Mouse (Mus musculus): ENCODE data around the gene Fh1. TPM values are rescaled to one million over a fixed set of nuclear protein-coding genes. Genes with fewer than 3 reads are reported as not detected.

Gene Fh1
- polyA plus RNA-seq, 1 experiment from 2014 or later, result 107 TPM

DNA sequence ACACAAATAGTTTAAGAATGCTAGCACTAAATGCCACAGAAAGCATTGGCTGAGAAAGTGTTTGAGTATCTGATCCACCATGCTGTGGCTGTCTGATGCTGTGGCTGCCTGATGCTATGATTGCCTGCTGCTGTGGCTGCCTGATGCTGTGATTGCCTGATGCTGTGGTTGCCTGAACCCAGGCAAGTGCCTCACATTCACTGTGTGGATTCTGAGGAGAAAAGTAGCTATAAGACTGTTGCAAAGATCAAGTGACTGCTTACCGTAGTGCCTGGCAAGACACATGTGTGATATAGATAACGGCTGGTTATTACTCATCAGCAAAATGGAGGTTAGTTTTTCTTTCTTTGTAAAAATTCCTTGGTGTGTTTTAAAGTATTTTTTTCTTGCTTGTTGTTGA is 51.3 kb downstream of the Fh1 start:
- H3K36me3 ChIP-seq (ENCODE audit: control insufficient read depth, insufficient read depth, low read length), result no peaks in the 10 kb centered on the region
- ATAC-seq (no peak), DNase-seq (ENCODE audit: low spot score) (no peak)
- no peak overlapping the region for H3K4me3 ChIP-seq (ENCODE audit: low read depth, low read length)
- no peaks in the 10 kb centered on the region for H3K27me3 ChIP-seq (replicated peaks; ENCODE audit: control insufficient read depth, insufficient read depth, low read length)
- H3K4me2 ChIP-seq (ENCODE audit: low read length), result no peak overlapping the region
- no peak overlapping the region for H3K9ac ChIP-seq (ENCODE audit: low read length)
- H3K27ac ChIP-seq (ENCODE audit: low read depth, low read length), result no peak overlapping the region
- WGBS, result 94% methylated on average over 2 of the region's 2 CpGs
- H3K4me1 ChIP-seq (ENCODE audit: control insufficient read depth, insufficient read depth, low read length), result no peaks in the 10 kb centered on the region
- no peaks in the 10 kb centered on the region for H3K9me3 ChIP-seq (replicated peaks; ENCODE audit: control insufficient read depth, low read length)

DNA sequence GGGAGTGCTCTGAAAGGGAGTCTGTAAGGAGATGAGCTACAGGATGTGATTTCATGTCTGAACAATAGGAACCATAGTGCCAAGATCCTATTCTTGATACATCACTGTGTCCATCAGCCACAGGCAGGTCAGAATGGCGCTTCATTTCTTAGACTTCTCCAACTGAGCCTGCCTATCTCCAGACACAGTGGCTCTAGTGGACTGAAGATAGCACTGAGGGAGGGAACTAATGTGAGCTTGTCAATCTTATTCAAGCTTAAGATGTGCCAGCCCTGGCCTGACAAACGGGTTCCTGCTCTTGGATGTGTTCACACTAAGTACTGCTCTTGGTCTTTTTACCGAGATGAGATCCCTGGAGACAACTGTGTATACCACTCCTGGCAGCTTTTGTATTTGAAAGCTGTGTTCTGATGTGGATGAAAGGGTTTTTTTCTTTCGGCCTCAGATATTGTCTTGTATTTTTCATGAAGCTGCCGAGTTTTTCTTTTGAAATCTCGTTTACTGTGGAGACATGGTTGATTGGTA is 59.8 kb downstream of the Fh1 start:
- Histone ChIP-seq H3K4me3 (ENCODE audit: low read depth, low read length) (no peak overlapping the region), H3K27ac (ENCODE audit: low read depth, low read length) (no peak overlapping the region), H3K4me1 (ENCODE audit: control insufficient read depth, insufficient read depth, low read length) (no peaks in the 10 kb centered on the region), H3K4me2 (ENCODE audit: low read length) (no peak overlapping the region), H3K36me3 (ENCODE audit: control insufficient read depth, insufficient read depth, low read length) (no peaks in the 10 kb centered on the region), H3K9me3 (replicated peaks; ENCODE audit: control insufficient read depth, low read length) (no peaks in the 10 kb centered on the region), H3K27me3 (replicated peaks; ENCODE audit: control insufficient read depth, insufficient read depth, low read length) (no peaks in the 10 kb centered on the region), H3K9ac (ENCODE audit: low read length) (no peak overlapping the region)
- no peak for DNase-seq (ENCODE audit: low spot score)
- 65% methylated on average over 6 of the region's 6 CpGs for WGBS
- ATAC-seq, result no peak

DNA sequence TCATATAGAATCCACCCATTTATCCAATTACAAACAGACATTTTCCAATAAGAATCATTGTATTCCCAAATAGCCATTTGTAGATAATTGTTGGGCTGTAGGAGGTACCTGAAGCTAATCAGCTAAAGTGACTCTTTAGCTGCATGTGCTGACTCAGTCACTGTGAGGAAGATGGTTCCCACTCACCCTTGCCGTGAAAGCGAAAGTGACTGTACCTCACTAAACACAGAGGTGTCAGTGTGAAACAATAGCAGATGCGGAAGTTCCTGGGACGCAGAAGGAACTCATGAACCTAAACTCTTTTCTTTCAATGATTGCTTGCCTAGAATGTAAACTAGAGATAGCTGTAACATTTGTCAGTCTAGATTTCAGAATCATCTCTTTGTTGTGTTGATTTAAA is 61.1 kb downstream of the Fh1 start:
- H3K9ac ChIP-seq (ENCODE audit: low read length), result no peak overlapping the region
- H3K4me2 ChIP-seq (ENCODE audit: low read length), result no peak overlapping the region
- no peaks in the 10 kb centered on the region for H3K36me3 ChIP-seq (ENCODE audit: control insufficient read depth, insufficient read depth, low read length)
- no peaks in the 10 kb centered on the region for H3K27me3 ChIP-seq (replicated peaks; ENCODE audit: control insufficient read depth, insufficient read depth, low read length)
- 94% methylated on average over 4 of the region's 4 CpGs for WGBS
- DNase-seq (ENCODE audit: low spot score) (no peak), ATAC-seq (no peak)
- no peak overlapping the region for H3K27ac ChIP-seq (ENCODE audit: low read depth, low read length)
- H3K4me3 ChIP-seq (ENCODE audit: low read depth, low read length), result no peak overlapping the region
- no peaks in the 10 kb centered on the region for H3K9me3 ChIP-seq (replicated peaks; ENCODE audit: control insufficient read depth, low read length)
- H3K4me1 ChIP-seq (ENCODE audit: control insufficient read depth, insufficient read depth, low read length), result no peaks in the 10 kb centered on the region

DNA sequence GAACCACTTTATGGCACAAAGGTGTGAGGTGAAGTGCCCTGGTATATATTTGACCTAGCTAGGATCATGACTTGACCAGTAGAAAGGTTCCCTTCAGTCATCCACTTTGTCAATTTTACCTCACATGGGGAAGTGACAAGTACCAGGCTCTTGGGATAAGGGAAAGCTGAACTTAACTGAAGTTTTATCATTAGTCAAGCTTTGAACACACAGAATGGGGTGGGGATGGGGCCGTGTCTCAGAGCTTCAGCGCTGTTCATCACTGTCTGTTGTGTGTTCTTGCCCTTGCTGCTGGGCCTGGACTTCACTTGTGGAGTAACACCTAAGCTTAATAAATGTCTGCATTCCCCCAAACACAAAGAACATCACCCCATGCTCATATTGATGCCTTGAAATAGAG is 63.1 kb downstream of the Fh1 start:
- H3K36me3 ChIP-seq (ENCODE audit: control insufficient read depth, insufficient read depth, low read length), result no peaks in the 10 kb centered on the region
- no peak for ATAC-seq
- no peak overlapping the region for H3K4me3 ChIP-seq (ENCODE audit: low read depth, low read length)
- H3K27me3 ChIP-seq (replicated peaks; ENCODE audit: control insufficient read depth, insufficient read depth, low read length), result no peaks in the 10 kb centered on the region
- 85% methylated on average over 2 of the region's 2 CpGs for WGBS
- no peaks in the 10 kb centered on the region for H3K4me1 ChIP-seq (ENCODE audit: control insufficient read depth, insufficient read depth, low read length)
- no peak overlapping the region for H3K9ac ChIP-seq (ENCODE audit: low read length)
- no peak for DNase-seq (ENCODE audit: low spot score)
- no peaks in the 10 kb centered on the region for H3K9me3 ChIP-seq (replicated peaks; ENCODE audit: control insufficient read depth, low read length)
- H3K4me2 ChIP-seq (ENCODE audit: low read length), result no peak overlapping the region
- H3K27ac ChIP-seq (ENCODE audit: low read depth, low read length), result no peak overlapping the region

DNA sequence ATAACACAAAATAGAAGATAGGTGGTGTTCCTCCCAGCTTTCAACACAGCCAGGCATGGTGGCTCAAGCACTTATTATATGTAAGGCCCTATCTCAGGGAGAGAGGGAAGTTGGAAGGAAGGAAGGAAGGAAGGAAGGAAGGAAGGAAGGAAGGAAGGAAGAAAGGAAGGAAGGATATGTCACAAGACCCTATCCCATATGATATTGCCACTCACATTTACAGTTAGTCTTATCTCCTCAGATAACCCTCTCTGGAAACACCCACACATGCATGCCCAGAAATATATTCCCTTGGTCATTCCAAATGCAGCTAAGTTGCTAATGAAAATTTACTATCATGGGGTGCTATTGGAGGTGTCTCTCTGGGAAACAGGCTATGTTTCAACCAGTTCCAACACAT is 63.6 kb downstream of the Fh1 start:
- H3K27me3 ChIP-seq (replicated peaks; ENCODE audit: control insufficient read depth, insufficient read depth, low read length), result no peaks in the 10 kb centered on the region
- no peaks in the 10 kb centered on the region for H3K4me1 ChIP-seq (ENCODE audit: control insufficient read depth, insufficient read depth, low read length)
- ATAC-seq (no peak), DNase-seq (ENCODE audit: low spot score) (no peak)
- no peaks in the 10 kb centered on the region for H3K9me3 ChIP-seq (replicated peaks; ENCODE audit: control insufficient read depth, low read length)
- no peaks in the 10 kb centered on the region for H3K36me3 ChIP-seq (ENCODE audit: control insufficient read depth, insufficient read depth, low read length)
- H3K27ac ChIP-seq (ENCODE audit: low read depth, low read length), result no peak overlapping the region
- H3K4me3 ChIP-seq (ENCODE audit: low read depth, low read length), result no peak overlapping the region
- no peak overlapping the region for H3K4me2 ChIP-seq (ENCODE audit: low read length)
- H3K9ac ChIP-seq (ENCODE audit: low read length), result no peak overlapping the region

DNA sequence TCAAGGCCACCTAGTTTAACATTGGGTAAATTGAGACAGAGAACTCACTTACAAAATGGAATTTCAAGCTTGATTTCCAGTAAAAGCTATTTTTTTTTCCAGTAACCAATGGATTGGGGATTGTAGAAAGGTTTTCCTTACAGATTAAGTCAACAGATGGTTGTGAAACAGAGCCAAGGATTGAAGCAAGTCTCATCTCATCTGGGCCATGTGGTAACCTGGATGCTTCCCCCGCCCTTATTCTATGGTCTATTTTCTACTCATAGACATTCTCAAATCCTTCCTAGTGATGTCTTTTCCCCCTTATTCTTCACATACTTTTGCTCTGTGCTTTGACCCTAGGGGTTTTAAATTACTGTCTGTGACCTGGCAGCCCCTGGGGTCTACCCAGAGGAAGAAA is 70.8 kb downstream of the Fh1 start:
- no peak for ATAC-seq
- DNase-seq (ENCODE audit: low spot score), result no peak
- H3K9me3 ChIP-seq (replicated peaks; ENCODE audit: control insufficient read depth, low read length), result no peaks in the 10 kb centered on the region
- no peaks in the 10 kb centered on the region for H3K4me1 ChIP-seq (ENCODE audit: control insufficient read depth, insufficient read depth, low read length)
- no peak overlapping the region for H3K4me3 ChIP-seq (ENCODE audit: low read depth, low read length)
- H3K27me3 ChIP-seq (replicated peaks; ENCODE audit: control insufficient read depth, insufficient read depth, low read length), result no peaks in the 10 kb centered on the region
- H3K27ac ChIP-seq (ENCODE audit: low read depth, low read length), result no peak overlapping the region
- no peak overlapping the region for H3K9ac ChIP-seq (ENCODE audit: low read length)
- WGBS, result 87% methylated on average over 1 of the region's 1 CpGs
- H3K36me3 ChIP-seq (ENCODE audit: control insufficient read depth, insufficient read depth, low read length), result no peaks in the 10 kb centered on the region
- no peak overlapping the region for H3K4me2 ChIP-seq (ENCODE audit: low read length)

DNA sequence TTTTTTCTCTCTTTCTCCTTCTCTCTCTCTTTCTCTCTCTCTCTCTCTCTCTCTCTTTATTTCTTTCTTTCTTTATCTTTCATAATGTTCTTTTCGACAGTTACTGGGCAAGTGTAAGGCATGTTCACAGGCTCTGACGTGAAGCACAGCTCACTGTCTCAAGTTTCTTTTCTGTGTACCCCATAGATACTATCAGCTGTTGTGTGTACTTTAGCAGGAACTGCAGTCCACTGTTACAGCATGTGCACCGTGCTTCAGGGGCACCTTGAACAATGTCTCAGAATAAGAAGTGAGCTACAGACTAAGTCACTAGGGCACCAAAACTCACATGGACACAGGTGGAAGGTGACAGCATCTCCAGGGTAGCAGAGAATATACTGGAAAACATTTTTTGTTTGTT is 73.0 kb downstream of the Fh1 start:
- H3K27me3 ChIP-seq (replicated peaks; ENCODE audit: control insufficient read depth, insufficient read depth, low read length), result no peaks in the 10 kb centered on the region

DNA sequence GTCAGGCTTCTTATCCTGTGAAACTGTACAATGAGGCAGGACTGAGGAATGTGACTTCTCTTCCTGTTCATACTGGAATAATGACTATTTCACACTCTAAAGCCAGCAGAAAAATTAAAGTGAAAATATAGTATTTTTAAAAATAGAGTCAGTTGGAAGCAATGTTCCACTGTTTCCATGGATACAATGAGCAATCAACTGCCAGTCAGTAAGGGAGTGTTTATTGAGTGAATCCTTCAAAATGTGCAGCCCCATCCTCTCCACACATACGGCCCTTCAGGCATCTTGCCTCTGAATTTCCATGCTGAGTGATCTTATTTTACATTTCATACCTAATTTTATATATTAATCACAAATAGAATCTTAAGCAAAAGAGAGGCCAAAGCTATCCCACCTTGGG is 74.8 kb downstream of the Fh1 start:
- no peaks in the 10 kb centered on the region for H3K36me3 ChIP-seq (ENCODE audit: control insufficient read depth, insufficient read depth, low read length)
- no peak overlapping the region for H3K4me2 ChIP-seq (ENCODE audit: low read length)
- no peak for DNase-seq (ENCODE audit: low spot score)
- H3K4me3 ChIP-seq (ENCODE audit: low read depth, low read length), result no peak overlapping the region
- H3K4me1 ChIP-seq (ENCODE audit: control insufficient read depth, insufficient read depth, low read length), result no peaks in the 10 kb centered on the region
- no peaks in the 10 kb centered on the region for H3K27me3 ChIP-seq (replicated peaks; ENCODE audit: control insufficient read depth, insufficient read depth, low read length)
- 81% methylated on average over 1 of the region's 1 CpGs for WGBS
- ATAC-seq, result no peak
- H3K27ac ChIP-seq (ENCODE audit: low read depth, low read length), result no peak overlapping the region
- H3K9ac ChIP-seq (ENCODE audit: low read length), result no peak overlapping the region
- H3K9me3 ChIP-seq (replicated peaks; ENCODE audit: control insufficient read depth, low read length), result no peaks in the 10 kb centered on the region

More for the DNA sequence above, 73.0 kb downstream of the Fh1 start:
- DNase-seq (ENCODE audit: low spot score) (no peak), ATAC-seq (no peak)
- H3K27ac ChIP-seq (ENCODE audit: low read depth, low read length), result no peak overlapping the region
- H3K4me3 ChIP-seq (ENCODE audit: low read depth, low read length), result no peak overlapping the region
- H3K4me1 ChIP-seq (ENCODE audit: control insufficient read depth, insufficient read depth, low read length), result no peaks in the 10 kb centered on the region
- H3K36me3 ChIP-seq (ENCODE audit: control insufficient read depth, insufficient read depth, low read length), result no peaks in the 10 kb centered on the region
- H3K9me3 ChIP-seq (replicated peaks; ENCODE audit: control insufficient read depth, low read length), result no peaks in the 10 kb centered on the region
- H3K9ac ChIP-seq (ENCODE audit: low read length), result no peak overlapping the region
- no peak overlapping the region for H3K4me2 ChIP-seq (ENCODE audit: low read length)
- 81% methylated on average over 3 of the region's 3 CpGs for WGBS
